Mouse (Mus musculus): ENCODE results near the gene Lce3d.

Lce3d gene

DNA sequence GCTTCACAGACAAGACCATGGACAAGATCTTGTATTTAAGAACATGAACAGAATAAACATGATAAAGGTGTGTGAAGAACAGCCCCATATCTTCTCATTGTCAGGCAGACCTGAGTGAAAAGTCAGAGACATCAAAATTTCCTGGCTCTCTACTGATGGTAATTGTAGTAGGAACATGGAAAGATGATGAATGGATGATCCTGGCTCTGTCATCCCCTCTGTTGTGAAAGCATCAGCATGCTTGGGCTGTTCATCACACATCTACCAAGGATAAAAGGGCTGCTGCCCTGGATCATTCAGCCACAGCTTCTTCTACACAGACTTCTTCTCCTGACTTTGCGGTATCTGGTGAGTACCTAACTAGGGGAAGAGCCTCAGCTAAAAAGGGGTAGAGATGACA lies at the start of gene Lce3d:
Lce3d (plus strand) TSS at position 301 of the 400 bp plus-strand sequence.
- DNase-seq (ENCODE audit: low spot score) = no peak

DNA sequence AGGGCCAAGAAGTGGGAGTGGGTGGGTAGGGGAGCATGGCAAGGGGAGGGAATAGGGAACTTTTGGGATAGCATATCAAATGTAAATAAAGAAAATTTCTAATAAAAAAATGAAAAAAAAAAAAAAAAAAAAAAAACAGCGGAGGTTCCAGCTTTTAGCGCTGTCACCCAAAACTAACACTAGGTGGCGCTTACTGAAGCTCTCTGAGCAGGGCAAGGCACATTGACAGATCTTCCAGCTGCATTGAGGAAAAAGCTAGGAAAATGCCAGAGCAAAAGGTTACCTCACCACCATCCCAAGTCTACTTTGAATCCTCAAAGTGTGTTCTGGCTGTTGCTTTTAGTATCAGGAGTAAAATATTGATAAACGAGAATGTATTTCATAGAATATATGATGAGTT lies 49.6 kb upstream of the Lce3d start:
- DNase-seq (ENCODE audit: low spot score) = no peak

DNA sequence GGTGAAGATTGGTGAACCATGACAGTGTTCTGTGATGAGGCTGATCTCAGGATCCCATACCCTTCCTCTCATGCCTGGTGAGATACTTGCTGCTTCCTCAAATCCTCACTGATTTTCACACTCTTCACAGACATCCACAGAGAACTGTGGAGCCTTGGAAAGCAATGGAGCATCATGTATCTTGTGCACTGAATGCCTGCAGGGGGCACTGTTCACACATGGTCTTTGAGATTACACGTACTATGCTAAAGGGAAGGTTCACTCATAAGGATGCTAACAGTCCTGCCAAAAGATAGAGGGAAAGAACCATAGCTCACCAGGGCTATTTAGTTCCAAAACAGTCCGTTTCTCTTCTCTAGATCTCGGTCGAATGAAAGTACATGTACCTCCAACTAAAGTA lies 36.8 kb upstream of the Lce3d start:
- DNase-seq (ENCODE audit: low spot score) = no peak

DNA sequence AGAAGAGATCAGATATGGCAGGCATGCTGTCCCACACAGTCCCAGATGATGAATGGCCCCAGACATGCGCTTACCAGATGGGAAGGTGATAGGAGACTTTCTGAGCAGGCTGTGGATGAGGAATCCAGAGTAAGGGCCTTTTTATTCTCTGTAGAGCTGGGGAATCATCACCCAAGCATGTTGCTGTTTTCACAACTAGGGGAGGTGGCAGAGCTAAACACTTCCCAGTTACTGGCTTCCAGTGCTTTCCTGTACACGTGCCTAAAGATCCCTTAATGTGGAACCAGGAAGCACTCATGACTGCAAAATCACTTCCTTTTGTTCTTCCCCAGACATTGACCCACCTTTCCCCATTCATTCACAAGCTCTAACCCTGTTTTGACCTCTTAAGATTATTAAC lies 31.1 kb upstream of the Lce3d start, which contains the start of gene Lce3a:
Lce3a (minus strand) TSS at position 101 of the 400 bp plus-strand sequence.
- DNase-seq (ENCODE audit: low spot score) = no peak

DNA sequence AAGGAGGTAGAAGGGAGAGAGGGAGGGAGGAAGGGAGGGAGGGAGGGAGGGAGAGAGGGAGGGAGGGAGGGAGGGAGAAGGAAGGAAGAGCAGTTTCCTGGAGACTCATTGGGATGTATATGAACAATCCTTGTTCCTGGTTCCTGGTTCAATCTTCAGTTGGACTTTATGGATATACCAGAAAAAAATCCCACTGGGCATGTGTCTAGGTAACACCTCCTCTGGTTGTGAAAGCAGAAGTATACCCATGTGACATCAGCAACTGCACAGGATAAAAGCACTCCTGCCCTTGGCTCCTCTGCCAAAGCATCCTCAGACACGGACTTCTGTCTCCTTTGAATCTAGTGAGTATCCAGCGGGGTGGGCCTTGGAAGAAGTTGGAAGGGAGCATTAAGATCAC lies 24.5 kb upstream of the Lce3d start, which contains the start of gene Lce3b:
Lce3b (plus strand) TSS at position 301 of the 400 bp plus-strand sequence.
- no peak for DNase-seq (ENCODE audit: low spot score)

DNA sequence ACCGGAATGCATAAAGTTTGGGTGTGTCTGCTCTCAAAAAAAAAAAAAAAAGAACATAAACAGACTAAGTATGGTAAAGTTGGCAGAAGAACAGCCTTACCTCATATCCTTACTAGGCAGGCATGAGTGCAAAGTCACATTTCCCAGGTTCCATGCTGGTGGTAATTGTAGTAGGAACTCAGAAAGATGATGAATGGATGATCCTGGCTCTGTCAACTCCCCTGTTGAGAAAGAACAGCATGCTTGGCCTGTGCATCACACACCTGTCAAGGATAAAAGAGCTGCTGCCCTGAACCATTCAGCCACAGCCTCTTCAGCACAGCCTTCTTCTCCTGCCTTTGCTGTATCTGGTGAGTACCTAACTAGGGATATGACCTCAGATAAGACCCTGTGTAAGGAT lies 13.0 kb upstream of the Lce3d start, which contains the start of gene Lce3c:
Lce3c (plus strand) TSS at position 301 of the 400 bp plus-strand sequence.
- DNase-seq (ENCODE audit: low spot score) = no peak

DNA sequence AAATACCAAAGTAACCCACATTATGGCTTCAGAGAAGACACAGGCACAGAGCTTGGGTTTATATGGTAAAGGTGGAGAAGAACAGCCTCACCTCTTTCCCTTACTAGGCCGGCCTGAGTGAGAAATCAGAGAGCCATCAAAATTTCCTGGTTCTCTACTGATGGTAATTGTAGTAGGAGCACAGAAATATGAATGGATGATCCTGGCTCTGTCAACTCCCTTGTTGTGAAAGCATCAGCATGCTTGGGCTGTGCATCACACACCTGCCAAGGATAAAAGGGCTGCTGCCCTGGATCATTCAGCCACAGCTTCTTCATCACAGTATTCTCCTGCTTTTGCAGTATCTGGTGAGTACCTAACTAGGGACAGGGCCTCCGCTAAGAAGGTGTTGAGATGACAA lies 9.6 kb downstream of the Lce3d start, which contains the start of gene Lce3e:
Lce3e (plus strand) TSS at position 301 of the 400 bp plus-strand sequence.
- DNase-seq (ENCODE audit: low spot score) = no peak

DNA sequence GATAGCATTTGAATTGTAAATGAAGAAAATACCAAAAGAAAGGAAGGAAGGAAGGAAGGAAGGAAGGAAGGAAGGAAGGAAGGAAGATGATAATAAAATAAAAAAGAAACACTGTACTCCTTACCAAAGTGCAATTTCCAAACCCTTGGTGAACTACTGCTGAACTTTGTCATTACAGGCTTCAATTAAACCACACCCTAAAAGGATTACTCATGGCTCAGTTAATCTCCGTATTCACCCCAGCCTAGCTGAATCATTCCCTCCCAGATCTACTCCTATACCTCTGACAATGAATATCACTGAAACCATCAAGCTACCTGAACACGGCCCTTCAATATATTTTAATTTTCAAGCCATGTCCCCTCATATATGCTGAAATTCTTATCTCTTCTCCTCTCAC lies 21.3 kb downstream of the Lce3d start:
- no peak for DNase-seq (ENCODE audit: low spot score)

DNA sequence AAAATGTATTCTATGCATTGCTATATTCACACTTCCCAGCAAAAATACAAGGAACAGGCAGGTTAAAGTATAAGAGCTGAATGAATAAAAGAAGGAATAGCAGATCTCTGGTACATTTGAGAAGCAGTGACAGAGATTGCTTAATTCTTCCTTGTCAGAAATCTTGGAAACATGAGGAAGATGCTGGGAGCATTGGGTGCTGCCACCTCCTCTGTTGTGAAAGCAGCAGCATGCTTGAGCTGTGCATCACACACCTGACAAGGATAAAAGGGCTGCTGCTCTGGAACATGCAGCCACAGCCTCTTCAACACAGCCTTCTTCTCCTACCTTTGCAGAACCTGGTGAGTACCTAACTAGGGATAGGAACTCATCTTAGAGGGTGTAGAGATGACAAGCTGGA lies 34.7 kb downstream of the Lce3d start, which contains the start of gene Lce3f:
Lce3f (plus strand) TSS at position 301 of the 400 bp plus-strand sequence.
- no peak for DNase-seq (ENCODE audit: low spot score)

DNA sequence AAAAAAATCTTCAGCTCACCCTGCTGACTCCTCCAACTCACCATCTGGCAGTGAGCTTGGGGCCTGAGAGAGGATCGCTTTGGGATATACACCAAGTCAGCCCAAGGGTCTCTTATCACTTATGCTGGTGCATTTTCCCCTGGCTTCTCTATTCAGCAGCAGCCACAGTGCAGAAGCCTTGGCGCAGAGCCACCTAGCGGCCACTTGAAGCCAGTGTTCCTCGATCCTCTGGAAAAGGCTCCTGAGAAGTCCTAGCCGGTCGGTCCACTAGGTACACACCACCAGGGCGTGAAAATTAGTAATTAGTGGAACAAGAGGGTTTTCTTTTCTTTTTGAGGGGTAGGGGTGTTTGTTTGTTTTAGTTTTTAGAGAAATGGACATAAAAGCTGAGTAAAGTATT lies 41.5 kb downstream of the Lce3d start:
- peak; percentile 15 for DNase-seq (ENCODE audit: low spot score)

DNA sequence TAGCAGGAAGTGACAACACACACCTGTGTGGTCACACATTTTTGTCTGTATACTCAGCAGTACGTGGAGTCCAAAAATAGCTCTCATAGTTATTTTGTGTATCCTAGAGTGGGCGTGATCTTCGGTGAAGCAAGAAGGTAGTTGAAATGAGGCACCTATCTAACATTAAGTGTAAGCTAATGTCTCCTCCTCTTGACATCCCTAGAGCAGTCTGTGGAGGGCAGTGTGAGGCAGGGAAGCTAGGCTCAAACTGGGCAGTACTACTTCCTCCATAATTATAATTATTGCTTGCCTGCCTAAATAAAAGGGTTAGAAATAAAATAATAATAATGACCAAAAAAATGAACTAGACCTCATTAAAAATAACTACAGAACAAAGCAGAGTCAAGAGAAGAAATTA lies 43.4 kb downstream of the Lce3d start:
- no peak for DNase-seq (ENCODE audit: low spot score)

DNA sequence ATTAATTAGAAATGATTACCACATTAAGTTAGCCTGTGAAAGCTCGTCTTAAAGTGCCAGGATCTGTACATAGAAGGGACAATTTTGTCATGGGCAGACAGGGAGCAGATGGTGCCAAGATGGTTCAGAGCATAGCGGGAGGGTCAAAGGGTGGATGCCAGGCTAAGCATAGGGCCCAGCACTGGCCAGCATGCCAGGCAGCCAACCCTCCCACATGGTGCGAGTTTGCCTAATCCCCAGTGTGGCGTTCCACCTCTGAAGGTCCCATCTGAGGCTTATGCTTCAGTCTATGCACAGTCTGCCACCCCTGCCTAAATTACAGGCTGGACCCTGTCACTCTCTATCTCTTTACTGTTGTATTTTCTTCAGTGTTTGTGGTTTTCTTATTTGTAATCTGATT lies 45.7 kb downstream of the Lce3d start:
- DNase-seq (ENCODE audit: low spot score) = no peak

All from urinary bladder, postnatal 10 days (tissue).